Mouse (Mus musculus): ENCODE measurements at regions not wholly inside any gene's neighbourhood (a gene's known extent, or its start where the extent isn't known, plus 50 kb on each side); places are given as distances from the start of the nearest gene placed in this dataset.
A peak's percentile ranks its signal among the peaks of the same experiment; 100 is the strongest.

DNA sequence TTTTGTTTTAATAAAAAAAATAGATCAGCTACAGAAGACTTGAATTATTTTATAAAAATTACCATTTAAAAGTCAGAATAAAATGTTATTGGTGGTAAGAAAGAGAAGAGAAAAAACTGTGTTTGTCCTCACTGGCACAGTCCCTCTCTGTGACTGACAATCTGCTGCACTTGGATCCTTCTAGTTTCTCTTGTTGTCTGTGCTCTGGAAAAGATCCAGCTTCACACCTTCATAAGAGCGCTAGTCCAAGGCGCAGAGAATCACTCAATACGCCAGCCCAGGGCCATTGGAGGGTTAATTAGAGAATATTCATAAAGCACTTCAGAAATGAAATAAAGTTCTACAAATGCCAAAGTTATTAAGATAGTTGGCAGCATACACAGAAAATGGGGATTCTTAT is 153.8 kb downstream of the Lmbrd1 start:
- DNase-seq (ENCODE audit: low spot score): no peak

DNA sequence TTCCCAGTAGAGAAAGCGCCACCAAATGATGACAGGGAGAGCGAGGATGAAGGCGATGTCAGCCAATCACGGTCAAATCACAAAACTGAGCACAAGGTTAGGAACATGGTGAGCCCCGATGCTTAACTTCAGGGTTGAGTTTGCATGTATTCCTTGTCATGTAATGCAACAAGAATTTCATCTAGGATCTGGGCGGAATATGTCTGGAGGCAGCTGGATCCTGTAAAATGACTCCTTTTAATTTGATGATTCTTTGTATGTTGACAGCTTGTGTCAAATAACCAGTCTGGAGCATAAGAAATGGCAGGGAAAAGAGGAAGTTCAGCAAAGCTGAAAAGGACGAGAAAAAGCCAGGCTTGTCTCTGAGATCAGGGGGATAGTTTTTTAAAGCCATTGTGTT is 188.4 kb downstream of the Lmbrd1 start:
- no peak for DNase-seq (ENCODE audit: low spot score)

DNA sequence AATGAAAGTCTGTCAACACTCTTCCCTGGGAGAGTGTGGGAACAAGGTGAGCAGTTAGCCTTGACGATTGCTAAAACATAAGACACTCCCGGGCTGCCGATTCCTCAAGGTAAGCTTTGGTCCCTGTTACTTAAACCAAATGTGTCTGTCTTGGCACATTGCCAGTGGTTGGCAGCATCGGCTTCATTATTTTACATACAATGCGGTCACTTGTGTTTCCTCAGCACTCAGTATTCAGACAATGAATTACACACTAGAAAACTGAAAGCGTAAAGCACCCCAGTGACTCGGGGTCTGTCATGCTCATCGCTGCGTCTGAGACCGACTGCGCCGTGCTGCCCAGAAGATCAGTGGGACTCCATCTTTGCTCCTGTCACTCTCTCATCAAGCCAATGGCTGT is 191.3 kb downstream of the Lmbrd1 start:
- no peak for DNase-seq (ENCODE audit: low spot score)

DNA sequence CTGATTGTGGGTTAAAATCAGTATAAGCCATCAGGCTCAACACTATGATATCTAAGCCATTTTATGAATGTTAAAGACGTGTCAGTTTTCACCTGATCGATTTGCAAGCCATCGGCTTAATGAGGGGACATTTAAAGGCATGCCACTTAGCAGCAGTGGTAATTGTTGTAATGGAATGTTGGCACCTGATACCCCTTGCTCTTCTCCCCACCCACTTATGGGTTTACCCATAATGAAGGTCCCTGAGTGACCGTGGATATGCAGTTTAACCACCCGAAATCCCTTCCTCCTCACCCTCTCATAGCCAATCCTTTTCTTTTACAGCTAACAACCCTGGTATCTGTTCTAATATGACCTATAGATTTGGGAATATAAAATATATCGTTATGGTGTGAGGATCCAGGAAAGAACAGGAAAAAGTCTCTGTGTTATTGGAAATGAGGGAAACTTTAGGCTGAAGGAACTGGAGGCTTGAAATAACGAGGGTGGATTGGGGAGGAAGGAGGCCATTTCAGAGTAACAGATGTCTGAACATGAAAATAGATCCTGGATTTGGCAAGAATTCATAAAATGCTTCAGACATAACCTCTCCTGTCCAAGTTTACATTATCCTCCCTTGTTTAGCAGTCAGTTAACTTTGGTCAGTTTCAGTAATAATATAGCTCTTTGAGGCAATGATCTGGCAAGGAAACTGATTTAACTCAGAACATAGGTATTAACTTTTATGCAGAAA is 192.4 kb downstream of the Lmbrd1 start:
- DNase-seq (ENCODE audit: low spot score): no peak

DNA sequence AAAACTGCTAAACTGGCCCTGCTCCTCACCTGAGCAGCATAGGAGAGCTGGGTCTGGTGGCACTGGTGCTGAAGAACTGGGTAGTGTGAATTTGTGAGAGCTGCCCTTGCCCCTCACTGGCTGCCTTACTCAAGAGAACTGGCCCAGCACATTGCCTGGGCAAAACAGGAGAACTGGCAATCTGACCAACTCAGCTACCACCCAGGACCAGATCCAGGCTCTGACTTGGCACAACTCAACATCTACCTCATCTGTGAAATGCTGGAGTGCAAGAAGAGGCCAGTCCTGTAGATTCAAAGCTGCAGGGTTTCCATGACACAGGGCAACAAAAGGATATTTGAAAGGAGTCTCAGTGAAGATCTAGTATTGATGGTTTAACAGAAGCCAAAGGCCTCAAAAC is 198.6 kb downstream of the Lmbrd1 start:
- no peak for DNase-seq (ENCODE audit: low spot score)

DNA sequence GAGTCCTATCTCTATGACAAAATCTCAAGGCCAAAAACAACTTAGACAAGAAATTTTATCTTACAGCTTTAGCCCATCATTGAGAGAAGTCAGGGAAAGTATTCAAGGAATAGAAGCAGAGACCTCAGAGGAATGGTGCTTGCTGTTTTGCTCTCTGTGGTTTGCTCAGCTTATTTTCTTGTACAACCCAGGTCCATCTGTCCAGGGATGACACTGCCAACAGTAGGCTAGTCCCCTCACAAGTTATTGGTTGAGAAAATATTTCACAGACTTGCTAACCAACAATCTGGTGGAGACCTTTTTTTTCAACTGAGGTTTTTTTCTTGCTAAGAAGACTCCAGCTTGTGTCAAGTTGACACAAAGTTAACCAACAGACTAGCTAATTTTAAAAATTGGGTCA is 205.2 kb downstream of the Lmbrd1 start:
- DNase-seq (ENCODE audit: low spot score): no peak

DNA sequence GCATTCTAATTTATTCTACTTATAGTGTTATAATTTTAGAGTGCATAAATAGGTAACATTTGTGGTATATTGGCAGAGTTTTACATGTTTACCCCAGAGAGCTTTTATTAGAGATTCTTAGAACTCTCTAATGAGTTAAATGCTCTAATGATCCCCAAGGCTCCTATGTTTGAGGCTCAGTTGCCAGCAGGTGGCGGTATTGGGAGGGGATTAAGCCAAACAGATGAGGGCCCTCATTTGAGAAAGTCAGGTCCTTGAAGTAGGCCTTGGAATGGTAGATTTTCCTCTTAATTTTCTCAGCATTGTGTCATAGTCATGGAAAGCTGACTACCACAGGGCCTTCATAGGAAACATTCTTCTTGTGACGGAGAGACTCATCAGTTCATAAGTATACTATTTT is 222.8 kb downstream of the Lmbrd1 start:
- peak; percentile 56 for DNase-seq (ENCODE audit: low spot score)

DNA sequence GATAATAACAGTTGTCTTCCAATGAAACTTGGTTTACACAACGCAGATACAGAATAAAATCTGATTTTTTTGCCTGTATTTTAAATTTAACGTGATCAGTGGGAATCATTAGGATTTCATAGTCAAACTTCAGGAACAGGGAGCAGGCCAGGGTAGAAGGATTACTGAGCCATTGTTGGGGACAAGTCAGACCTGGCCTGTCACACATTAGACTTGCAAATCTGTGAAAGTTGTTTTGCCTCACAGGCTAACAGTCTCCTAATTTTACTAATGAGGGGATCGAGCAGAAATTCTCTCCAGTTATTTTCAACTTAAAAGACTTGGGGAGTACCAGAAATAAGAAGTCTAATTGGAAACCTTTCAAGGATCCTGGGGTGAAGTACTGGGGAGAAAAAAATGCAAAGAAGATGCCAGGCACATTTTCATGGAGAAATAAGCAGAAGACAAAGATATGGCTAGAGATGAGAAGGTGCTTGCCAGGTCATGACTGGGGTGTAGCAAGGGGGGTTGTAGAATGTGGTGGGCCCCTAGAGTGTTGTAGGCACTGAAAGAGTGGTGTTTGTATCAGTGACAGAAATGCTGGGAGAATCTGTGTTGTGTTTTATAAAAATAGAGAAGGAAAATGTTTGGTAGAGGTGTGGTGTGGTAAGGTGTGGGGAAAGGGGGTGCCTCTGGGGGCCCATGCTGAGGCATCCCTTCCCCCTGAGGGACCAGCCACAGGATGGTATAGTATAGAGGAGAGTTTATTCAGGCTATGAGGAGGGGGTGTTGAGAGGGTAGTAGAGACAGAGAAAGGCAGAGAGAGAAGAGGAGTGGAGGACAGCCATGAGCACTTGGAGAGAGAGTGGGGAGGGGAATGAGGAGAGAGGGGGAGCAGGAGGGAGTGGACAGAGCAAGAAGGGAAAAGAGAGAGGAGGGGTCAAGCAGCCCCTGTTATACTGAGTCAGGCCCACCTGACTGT is 260.2 kb downstream of the Lmbrd1 start:
- no peak for DNase-seq (ENCODE audit: low spot score)

DNA sequence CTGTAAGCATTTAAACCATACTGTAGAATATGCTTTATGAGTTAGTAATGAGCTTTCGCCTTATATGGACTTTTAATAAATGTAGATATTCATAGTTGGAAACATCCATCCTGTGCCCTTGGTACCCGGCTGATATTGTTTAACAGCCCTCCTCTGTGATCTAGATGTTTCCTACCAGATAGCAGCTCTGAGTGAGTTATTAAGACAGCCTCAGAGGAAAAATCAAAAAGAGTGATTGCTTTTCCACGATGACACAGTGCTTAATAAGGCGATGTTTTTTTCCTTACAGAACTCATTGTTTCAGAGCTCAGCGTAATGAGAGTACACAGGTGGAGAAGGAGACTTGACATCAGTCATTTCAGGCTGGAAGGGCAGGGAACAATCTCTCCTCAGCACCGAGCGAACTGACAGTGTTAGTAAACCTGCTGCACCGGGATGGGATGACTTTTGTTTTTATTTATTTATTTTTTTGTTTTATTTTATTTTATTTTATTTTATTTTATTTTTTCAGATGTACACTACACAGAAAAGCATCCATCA is 264.4 kb downstream of the Lmbrd1 start:
- DNase-seq (ENCODE audit: low spot score): no peak

DNA sequence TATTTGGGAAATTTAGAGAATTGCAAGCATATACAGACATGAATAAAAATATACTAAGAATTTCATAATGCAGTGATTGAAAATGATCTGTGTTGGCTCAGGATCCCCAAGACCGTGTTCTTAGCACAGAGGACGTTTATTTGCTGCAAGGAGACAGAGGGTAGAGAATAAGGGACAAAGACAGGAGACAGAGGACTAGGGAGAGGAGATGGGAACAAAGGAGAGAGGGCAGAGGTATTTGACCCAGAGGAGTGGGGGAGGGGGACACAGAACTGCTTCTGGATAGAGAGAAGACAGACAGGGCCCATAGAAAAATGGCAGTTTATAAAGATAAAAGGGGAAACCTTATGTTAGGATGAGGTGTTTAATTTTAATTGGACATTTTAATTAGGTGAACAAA is 265.0 kb downstream of the Lmbrd1 start:
- no peak for DNase-seq (ENCODE audit: low spot score)

DNA sequence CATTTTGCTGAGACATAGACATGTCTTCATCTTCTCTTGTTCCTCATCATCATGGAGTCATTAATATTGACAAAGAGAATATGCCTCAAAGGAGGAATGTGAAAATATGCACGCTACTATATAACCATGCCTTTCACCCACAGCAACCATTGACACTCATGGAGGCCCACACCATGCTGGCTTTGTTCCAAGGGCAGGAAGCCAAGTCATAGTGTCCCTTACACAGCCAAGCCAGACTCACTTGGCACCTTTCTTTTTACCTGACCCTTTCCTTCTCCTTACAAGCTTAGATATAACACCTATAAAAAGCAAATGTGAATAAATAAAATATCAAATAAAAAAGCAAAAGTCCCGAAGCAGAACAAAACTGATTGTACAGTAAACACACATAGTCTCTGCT is 294.3 kb downstream of the Lmbrd1 start:
- no peak for DNase-seq (ENCODE audit: low spot score)

DNA sequence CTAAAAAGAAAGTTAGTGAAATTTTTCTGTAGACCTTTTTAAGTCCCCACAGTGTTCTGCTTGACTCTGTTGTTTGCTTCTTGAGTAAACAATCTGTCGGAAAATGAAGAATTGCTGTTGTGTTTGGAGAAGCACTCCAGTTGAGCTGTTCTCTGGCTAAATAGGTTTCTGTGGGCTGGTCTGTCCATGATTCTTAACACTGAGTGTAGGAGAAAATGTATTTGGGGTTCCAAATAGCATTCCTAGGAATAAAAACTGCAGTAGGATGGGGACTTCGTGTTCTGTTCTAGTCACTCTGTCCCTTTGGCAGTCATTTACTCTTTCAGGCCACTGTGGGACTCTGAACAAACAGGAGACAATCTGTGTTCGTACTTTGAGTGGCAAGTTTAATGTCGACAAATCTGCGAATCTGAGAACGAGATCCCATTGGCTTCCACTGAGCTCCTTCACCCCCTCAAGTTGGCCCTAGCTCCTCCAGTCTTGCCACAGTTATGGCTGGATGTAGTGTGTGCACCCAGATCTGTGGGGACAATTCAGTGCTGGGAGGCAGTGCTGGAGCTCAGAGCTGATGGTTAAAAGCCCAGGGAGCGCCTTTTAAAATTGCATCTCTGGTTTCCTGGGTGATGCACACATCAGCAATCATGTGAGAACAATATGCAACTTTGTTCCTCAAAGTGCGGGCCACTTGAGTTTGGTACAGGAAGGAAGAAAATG is 330.2 kb downstream of the Lmbrd1 start:
- DNase-seq (ENCODE audit: low spot score): peak; percentile 7

DNA sequence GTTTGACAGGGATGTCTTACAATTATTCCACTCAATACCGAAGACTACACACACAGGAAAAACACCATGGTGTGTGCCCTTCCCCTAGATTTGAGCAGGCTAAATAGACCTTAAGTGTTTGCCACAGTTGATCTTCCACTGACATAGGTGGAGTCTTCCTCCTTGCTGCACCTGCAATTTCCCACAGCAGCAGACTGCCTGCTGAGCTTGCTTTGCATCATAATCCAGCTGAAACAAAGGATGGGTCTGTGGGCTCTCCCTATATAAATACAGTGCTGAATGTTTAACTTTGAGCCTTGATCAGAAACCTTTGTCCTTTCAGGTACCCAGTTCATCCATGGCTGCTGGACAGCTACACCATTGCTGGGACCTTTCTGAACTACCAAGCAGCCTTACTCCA is 334.3 kb downstream of the Lmbrd1 start:
- no peak for DNase-seq (ENCODE audit: low spot score)

Measured in left cerebral cortex, adult 11 months (tissue).